Mouse (Mus musculus): ENCODE results near the gene Ctsll3. TPM values are rescaled to one million over a fixed set of nuclear protein-coding genes. Genes with fewer than 3 reads are reported as not detected.
A peak's percentile ranks its signal among the peaks of the same experiment; 100 is the strongest.

Ctsll3 gene
- polyA plus RNA-seq, 1 experiment from 2014 or later: not detected

- Histone ChIP-seq H3K27ac (no peak within 1 kb of the TSS), H3K27me3 (no peaks in the 10 kb centered on the region), H3K9me3 (no peaks in the 10 kb centered on the region), H3K9ac (no peak within 1 kb of the TSS), H3K4me1 (no peaks in the 10 kb centered on the region), H3K36me3 (no peaks in the 10 kb centered on the region), H3K4me3 (no peak within 1 kb of the TSS), H3K4me2 (no peak within 1 kb of the TSS)
- no peak for ATAC-seq (ENCODE audit: borderline replicate concordance, extremely low read depth, low FRiP score, low TSS enrichment)
Measured at GRCm38 (mm10) chr13:60786264-60786663, 16.4 kb downstream of the Ctsll3 start, which contains the start of gene BC051665. Gene BC051665 (minus strand): TSS chr13:60786364.

- no peaks in the 10 kb centered on the region for H3K27me3 ChIP-seq
- no peak for ATAC-seq (ENCODE audit: borderline replicate concordance, extremely low read depth, low FRiP score, low TSS enrichment)
- WGBS: 80% methylated on average over 7 of the region's 7 CpGs
- H3K9ac ChIP-seq: no peak overlapping the region
- no peaks in the 10 kb centered on the region for H3K36me3 ChIP-seq
- no peaks in the 10 kb centered on the region for H3K4me1 ChIP-seq
- H3K9me3 ChIP-seq: no peaks in the 10 kb centered on the region
- no peak overlapping the region for H3K27ac ChIP-seq
- no peak overlapping the region for H3K4me3 ChIP-seq
- no peak overlapping the region for H3K4me2 ChIP-seq
Measured at GRCm38 (mm10) chr13:60783301-60783700, 19.3 kb downstream of the Ctsll3 start.

- WGBS: 87% methylated on average over 3 of the region's 3 CpGs
- ATAC-seq (ENCODE audit: borderline replicate concordance, extremely low read depth, low FRiP score, low TSS enrichment): no peak
Measured at GRCm38 (mm10) chr13:60780534-60780933, 22.1 kb downstream of the Ctsll3 start.

GRCm38 (mm10) chr13:60761161-60761560 is 41.5 kb downstream of the Ctsll3 start:
- no peak overlapping the region for H3K4me2 ChIP-seq
- ATAC-seq (ENCODE audit: borderline replicate concordance, extremely low read depth, low FRiP score, low TSS enrichment): 0 out of 2 replicates have a peak, but pooled peaks have one; percentile 27
- peaks cover 25% of the 10 kb centered on the region; the same call in 1 of the 2 replicates for H3K36me3 ChIP-seq
- no peaks in the 10 kb centered on the region for H3K9me3 ChIP-seq
- no peaks in the 10 kb centered on the region for H3K4me1 ChIP-seq
- H3K27me3 ChIP-seq: no peaks in the 10 kb centered on the region
- no peak overlapping the region for H3K4me3 ChIP-seq
- WGBS: 94% methylated on average over 17 of the region's 17 CpGs
- no peak overlapping the region for H3K27ac ChIP-seq
- no peak overlapping the region for H3K9ac ChIP-seq

More at GRCm38 (mm10) chr13:60780534-60780933, 22.1 kb downstream of the Ctsll3 start:
- H3K4me1 ChIP-seq: no peaks in the 10 kb centered on the region
- H3K27ac ChIP-seq: no peak overlapping the region
- no peaks in the 10 kb centered on the region for H3K27me3 ChIP-seq
- no peak overlapping the region for H3K4me2 ChIP-seq
- no peak overlapping the region for H3K4me3 ChIP-seq
- no peak overlapping the region for H3K9ac ChIP-seq
- H3K9me3 ChIP-seq: no peaks in the 10 kb centered on the region
- H3K36me3 ChIP-seq: no peaks in the 10 kb centered on the region

DNA sequence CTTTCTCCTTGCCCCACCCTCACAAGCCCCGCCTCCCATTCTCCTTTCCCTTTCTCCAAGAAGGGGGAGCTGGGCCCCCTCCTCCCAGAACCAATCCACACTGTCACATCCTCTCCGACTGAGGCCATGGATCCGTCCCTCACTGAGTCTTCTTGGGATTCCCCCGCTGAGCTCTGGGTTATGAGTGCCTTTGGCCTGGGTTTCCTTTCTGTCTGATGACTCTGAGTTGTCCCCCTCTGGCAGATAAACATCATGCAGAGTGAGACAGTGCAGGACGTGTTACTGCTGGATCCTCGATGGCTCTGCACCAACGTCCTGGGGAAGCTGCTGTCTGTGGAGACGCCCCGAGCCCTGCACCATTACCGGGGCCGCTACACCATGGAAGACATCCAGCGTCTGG is 42.3 kb downstream of the Ctsll3 start:
- no peak overlapping the region for H3K9ac ChIP-seq
- H3K27ac ChIP-seq: no peak overlapping the region
- whole genome bisulfite sequencing: 81% methylated on average over 12 of the region's 12 CpGs
- H3K4me3 ChIP-seq: no peak overlapping the region
- peaks cover 25% of the 10 kb centered on the region; the same call in 1 of the 2 replicates for H3K36me3 ChIP-seq
- H3K9me3 ChIP-seq: no peaks in the 10 kb centered on the region
- H3K27me3 ChIP-seq: no peaks in the 10 kb centered on the region
- no peaks in the 10 kb centered on the region for H3K4me1 ChIP-seq
- no peak overlapping the region for H3K4me2 ChIP-seq
- ATAC-seq (ENCODE audit: borderline replicate concordance, extremely low read depth, low FRiP score, low TSS enrichment): no peak

DNA sequence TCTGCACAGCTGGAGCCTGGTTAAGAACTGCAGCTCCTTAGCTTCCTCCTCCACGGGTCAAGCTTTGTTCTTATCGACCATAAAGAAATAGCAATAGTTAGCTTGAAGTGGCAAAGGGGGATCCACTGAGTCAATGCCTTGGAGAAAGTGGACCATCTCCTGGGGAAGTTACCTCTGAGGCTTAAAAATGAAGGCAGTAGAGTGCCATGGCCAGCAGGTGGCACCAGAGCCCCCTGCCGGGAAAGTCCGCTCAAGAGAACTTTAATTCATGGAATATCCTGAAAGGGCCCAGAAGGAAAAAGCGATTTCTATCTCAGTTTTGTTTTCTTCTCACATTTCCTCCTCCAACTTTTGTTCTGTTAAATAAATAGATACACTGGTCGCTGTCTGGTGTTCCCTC is 43.5 kb downstream of the Ctsll3 start:
- ATAC-seq (ENCODE audit: borderline replicate concordance, extremely low read depth, low FRiP score, low TSS enrichment): no peak
- Histone ChIP-seq H3K36me3 (peaks cover 25% of the 10 kb centered on the region; the same call in 1 of the 2 replicates), H3K27me3 (no peaks in the 10 kb centered on the region), H3K4me3 (no peak overlapping the region), H3K9ac (no peak overlapping the region), H3K27ac (no peak overlapping the region), H3K9me3 (no peaks in the 10 kb centered on the region), H3K4me2 (no peak overlapping the region), H3K4me1 (no peaks in the 10 kb centered on the region)
- WGBS: 35% methylated on average over 6 of the region's 6 CpGs

DNA sequence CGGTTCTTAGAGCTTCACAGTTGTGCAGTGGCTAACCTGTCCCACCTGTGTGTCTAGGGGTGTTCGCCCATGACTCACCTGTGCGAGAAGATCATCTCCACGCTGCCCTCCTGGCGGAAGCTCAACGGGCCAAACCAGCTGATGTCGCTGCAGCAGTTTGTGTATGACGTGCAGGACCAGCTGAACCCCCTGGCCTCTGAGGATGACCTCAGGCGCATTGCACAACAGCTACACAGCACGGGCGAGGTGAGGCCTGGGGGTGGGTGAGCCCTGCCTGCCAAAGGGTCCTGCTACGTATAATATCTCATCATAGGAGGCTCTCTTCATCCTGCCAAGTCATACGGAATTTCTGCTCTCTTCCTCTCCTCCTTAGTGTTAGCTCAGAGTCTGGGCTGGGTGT is 45.4 kb downstream of the Ctsll3 start:
- Histone ChIP-seq H3K36me3 (peaks cover 41% of the 10 kb centered on the region), H3K4me1 (no peaks in the 10 kb centered on the region), H3K27ac (no peak overlapping the region), H3K9me3 (no peaks in the 10 kb centered on the region), H3K27me3 (no peaks in the 10 kb centered on the region), H3K4me2 (no peak overlapping the region), H3K4me3 (no peak overlapping the region), H3K9ac (no peak overlapping the region)
- ATAC-seq (ENCODE audit: borderline replicate concordance, extremely low read depth, low FRiP score, low TSS enrichment): no peak
- WGBS: 80% methylated on average over 13 of the region's 13 CpGs

GRCm38 (mm10) chr13:60755251-60755650 is 47.4 kb downstream of the Ctsll3 start:
- 56% methylated on average over 2 of the region's 2 CpGs for WGBS
- ATAC-seq (ENCODE audit: borderline replicate concordance, extremely low read depth, low FRiP score, low TSS enrichment): no peak

DNA sequence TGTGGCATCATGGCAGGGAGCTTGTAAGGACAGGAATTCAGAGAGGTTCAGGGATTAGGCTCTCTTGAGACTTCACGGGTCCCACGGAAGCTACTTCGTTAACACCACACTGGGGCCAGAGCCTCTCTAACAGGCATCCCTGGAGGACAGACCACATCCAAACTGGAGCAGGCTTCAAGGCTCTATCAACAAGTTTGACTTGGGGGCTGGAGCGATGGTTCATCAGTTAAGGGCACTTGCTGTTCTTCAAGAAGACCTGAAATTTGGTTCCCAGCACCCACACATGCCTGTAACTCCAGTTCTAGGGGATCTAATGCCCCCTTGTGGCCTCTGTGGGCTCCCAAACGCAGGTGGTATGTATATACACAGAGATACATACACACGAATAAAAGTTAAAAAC is 49.4 kb downstream of the Ctsll3 start:
- no peak overlapping the region for H3K27ac ChIP-seq
- no peak for ATAC-seq (ENCODE audit: borderline replicate concordance, extremely low read depth, low FRiP score, low TSS enrichment)
- H3K4me3 ChIP-seq: no peak overlapping the region
- no peaks in the 10 kb centered on the region for H3K27me3 ChIP-seq
- no peak overlapping the region for H3K9ac ChIP-seq
- no peaks in the 10 kb centered on the region for H3K4me1 ChIP-seq
- H3K4me2 ChIP-seq: no peak overlapping the region
- H3K9me3 ChIP-seq: no peaks in the 10 kb centered on the region
- peaks cover 51% of the 10 kb centered on the region for H3K36me3 ChIP-seq
- 95% methylated on average over 6 of the region's 6 CpGs for WGBS

More at GRCm38 (mm10) chr13:60755251-60755650, 47.4 kb downstream of the Ctsll3 start:
- H3K36me3 ChIP-seq: peaks cover 37% of the 10 kb centered on the region
- no peaks in the 10 kb centered on the region for H3K9me3 ChIP-seq
- no peak overlapping the region for H3K27ac ChIP-seq
- no peak overlapping the region for H3K9ac ChIP-seq
- no peaks in the 10 kb centered on the region for H3K4me1 ChIP-seq
- no peak overlapping the region for H3K4me3 ChIP-seq
- H3K27me3 ChIP-seq: no peaks in the 10 kb centered on the region
- H3K4me2 ChIP-seq: no peak overlapping the region

DNA sequence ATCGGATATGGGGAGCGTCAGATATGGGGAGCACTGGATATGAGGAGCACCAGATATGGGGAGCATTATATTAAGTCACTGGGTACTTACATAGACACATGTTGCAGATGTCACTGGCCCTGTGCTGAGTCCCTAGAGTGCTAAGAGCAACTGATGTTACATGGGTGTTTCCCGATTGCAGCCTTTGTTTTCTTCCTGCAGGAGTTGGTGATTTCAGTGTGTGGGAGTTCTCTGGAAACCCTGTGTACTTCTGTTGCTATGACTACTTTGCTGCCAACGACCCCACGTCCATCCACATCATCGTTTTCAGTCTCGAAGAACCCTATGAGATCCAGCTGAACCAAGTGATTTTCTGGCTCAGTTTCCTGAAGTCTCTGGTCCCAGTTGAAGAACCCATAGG is 51.7 kb downstream of the Ctsll3 start:
- Histone ChIP-seq H3K9ac (no peak overlapping the region), H3K27me3 (no peaks in the 10 kb centered on the region), H3K27ac (no peak overlapping the region), H3K4me1 (no peaks in the 10 kb centered on the region), H3K4me3 (no peak overlapping the region), H3K4me2 (no peak overlapping the region), H3K9me3 (no peaks in the 10 kb centered on the region), H3K36me3 (peaks cover 45% of the 10 kb centered on the region)
- 91% methylated on average over 7 of the region's 7 CpGs for WGBS
- ATAC-seq (ENCODE audit: borderline replicate concordance, extremely low read depth, low FRiP score, low TSS enrichment): no peak

- no peak overlapping the region for H3K9ac ChIP-seq
- peaks cover 41% of the 10 kb centered on the region for H3K36me3 ChIP-seq
- 82% methylated on average over 2 of the region's 2 CpGs for WGBS
- no peaks in the 10 kb centered on the region for H3K27me3 ChIP-seq
- ATAC-seq (ENCODE audit: borderline replicate concordance, extremely low read depth, low FRiP score, low TSS enrichment): no peak
- no peak overlapping the region for H3K4me2 ChIP-seq
- no peaks in the 10 kb centered on the region for H3K4me1 ChIP-seq
- H3K4me3 ChIP-seq: no peak overlapping the region
- no peak overlapping the region for H3K27ac ChIP-seq
- H3K9me3 ChIP-seq: no peaks in the 10 kb centered on the region
Measured at GRCm38 (mm10) chr13:60748556-60748955, 54.1 kb downstream of the Ctsll3 start.

All from lung, embryonic 15.5 days (tissue).